Mouse (Mus musculus): ENCODE results near the gene Fgf7.
A peak's percentile ranks its signal among the peaks of the same experiment; 100 is the strongest.

Fgf7 gene

DNA sequence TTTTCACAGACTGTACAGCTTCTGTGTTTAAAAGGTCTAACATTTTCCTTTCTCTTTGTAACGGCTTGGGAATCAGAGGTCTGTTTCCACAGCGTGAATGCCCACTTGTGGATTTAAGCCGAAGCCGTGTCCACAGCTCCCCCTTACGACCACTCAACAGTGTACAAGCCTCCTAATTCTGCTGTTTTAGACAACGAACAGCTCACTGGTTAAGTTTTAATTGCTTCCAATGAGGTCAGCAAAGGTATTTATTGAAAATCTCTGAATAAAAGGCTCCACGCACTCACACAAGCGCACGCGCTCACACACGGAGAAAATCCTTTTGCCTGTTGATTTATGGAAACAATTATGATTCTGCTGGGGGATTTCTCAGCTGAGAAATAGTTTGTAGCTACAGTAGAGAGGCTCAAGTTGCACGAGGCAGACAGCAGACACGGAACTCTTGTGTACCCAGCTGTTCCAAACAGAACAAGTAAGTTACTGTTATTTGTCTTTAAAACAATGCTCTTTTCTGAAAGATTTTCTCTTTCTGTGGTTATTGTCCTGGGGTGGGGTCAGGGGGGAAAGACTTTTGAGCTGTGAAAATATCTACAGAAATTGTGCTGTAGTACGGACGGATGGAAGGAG, at the start of gene Fgf7:
TSS of gene Fgf7 (plus strand) at position 280 of the 627 bp plus-strand sequence.
- DNase-seq: peak; percentile 70

DNA sequence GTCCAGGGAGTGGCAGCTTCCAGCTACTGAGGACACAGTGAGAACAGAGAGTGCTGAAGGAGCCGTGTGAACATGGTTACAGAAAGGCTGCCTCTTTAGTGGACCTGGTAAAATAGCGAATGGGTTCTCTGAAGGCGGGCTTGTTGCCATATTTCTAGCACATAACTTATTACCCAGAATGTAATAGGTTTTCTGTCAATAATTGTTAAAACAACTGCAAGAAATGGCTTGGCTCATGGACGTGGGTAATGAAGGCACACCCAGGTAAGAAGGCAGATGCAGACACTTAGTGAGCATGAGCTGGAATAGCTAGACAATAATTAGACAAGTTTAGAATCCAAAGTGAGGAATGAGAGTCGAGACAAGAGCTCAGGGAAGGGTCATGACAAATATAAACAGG, 32.2 kb upstream of the Fgf7 start:
- no peak for DNase-seq

DNA sequence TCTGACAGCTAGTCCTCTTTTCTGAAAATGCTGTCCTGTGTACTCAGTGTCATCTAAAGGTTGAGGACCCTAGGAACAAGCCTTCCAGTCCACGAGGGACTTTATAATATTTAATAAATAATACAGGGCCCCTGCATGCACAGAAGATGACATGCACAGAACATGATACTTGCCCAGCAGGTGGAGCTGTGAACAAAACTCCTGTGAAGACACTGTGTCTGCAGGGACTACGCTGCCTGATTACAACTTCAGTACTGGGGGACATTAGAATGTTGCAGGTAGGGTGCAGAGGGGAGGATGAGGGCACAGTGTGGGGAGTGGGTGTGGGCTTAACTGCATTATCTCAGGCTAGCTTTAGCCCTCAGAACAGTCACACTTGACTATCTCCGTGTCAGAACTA, 28.4 kb upstream of the Fgf7 start:
- DNase-seq: peak; percentile 78

DNA sequence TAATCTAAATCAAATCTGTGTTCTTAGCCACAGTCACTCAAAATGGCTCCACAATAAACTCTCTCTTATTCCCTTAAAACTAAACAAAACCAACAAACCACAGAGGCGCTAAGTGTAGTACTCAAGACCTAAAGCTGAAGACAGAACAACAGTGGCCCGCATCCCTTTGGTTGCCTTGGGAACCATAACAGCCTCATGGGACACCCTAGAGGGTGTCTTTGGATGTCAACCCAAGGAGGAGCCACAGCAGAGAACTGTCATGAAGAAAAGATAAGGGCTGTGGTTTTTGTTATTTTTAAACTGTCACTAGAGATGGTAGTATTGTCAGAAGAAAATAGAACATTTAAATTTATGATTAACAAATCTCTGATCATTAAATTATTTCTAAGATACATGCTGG, 27.7 kb upstream of the Fgf7 start:
- DNase-seq: no peak

DNA sequence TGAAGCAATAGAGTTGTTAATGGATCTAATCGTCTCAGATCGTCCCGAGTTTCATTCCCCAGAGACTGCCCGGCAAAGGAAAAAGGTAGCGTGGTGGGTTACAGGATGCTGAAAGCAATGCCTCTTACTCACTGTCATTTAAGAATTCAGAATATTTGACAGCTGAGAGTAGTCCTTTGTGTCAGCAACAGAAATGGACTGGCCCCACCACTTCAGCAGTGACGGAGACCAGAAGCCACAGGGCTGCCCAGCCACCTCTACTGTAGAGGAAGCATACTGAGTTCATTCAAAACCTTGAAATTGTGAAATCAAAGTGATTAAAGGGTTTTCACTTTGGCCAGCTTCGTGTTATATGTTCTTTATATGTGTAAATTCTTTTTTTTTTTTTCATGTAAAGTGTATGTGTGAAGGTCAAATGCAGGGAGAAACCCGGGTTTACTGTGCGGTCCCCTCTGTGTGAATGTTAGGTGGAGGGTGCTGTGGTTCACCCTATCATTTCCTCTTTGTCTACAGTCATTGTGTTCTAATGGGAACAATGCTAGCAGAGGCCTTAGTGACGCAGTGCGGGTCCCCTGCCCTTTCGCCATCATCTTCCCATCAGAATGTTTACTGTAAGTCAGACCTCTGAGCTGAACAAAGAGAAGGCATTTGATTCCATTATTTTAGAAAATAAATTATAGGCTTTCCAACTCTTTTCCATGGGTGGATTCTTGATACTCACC, 19.3 kb upstream of the Fgf7 start:
- DNase-seq: no peak

DNA sequence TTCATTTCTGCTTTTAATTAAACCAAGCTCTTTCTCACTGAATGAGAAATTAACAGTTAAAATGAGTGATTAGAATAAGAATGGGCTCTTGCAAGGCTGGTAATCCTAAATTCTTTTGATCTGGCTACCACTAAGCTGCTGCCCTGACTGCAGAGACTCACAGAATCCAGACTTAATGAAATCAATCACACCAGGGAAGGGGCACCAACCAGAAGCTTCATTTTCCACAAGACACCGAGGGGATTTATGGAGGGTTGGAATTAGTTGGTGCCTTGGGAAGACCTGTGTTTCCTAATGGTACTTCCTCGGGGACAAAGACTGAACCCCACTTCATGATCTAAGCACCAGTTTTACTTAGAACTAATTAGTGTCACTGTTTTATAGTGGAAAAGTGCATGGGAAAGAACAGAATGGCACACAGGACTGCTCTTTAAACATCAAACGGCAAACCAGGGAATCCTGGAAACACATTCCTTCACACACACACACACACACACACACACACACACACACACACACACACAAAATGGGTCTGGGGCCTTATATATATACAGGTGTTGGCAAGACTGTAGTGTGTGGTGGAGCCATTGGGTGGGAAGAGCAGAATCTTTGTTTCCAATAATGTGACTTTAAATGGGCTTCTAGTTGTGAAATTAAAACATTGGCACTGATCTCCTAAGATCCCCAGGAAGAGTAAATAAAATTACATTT, 18.5 kb upstream of the Fgf7 start:
- no peak for DNase-seq

DNA sequence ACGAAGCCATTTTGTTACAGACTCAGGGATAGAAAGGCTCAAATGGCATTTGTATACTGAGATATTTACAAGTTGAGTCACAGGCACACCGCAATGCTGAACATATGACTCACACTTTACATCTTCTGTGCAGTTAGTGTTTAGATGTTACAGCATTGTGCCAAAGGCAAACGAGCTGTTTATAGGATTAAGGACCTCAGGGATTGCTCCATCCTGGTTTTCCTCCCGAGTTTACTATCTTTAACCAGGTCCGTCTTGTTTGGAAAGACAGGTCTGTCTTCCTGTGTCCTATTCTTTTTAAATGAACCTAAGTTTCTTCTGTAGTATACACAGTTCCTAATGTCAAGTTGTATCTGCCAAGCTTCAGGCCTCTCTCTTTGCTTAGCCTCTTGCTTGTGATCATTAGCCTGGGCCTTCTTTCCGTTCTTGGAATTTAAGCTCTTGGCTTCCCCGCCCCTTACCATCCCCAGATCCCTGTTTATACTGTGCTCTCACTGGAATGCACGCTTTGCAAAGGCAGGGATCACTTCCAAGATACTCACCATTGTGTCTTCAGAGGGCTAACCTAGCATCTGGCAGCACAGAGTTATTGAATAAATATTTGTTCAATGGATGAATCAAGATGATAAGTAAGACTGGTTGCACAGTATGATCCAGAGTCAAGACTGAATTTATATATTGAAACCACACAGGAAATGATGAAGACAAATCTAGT, 3.1 kb upstream of the Fgf7 start:
- DNase-seq: peak; percentile 70

DNA sequence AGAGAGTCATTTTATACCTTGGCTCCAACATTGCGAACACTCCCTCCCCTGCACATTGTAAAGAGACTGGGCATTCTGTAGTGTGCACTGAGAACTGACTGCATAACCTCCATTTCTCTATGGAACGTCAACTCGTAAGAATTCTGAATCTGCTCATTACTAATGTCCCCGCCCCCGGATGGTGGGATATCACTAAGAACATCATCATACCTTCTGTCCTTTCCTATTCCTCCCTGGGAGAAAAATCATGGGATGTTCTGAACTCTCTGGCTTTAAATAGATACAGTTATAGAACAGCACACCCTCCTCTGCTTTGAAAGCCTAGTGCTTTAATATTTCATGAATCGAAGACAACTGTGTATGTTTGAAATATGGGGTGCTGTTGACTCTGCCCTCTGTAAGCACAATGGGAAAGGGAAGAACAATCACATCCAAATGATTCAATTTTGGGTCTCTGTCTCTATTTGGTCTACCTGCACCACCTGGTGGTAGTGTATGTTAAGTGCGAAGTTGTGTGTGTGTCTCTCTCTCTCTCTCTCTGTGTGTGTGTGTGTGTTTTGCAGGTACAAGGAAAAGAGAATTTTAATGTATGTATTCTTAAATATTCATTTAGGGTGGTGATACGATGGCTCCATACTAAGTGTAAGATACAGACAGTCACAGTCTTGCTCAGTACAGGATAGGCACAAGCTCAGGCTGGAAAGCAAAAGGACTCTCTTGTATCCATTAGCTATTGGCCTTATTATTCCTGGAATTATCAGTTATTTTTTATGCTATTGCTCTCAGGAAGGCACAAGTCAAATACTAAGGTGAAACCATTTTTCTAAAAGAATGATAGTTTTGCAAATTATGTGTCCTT, 1.1 kb upstream of the Fgf7 start:
- peak; percentile 56 for DNase-seq

DNA sequence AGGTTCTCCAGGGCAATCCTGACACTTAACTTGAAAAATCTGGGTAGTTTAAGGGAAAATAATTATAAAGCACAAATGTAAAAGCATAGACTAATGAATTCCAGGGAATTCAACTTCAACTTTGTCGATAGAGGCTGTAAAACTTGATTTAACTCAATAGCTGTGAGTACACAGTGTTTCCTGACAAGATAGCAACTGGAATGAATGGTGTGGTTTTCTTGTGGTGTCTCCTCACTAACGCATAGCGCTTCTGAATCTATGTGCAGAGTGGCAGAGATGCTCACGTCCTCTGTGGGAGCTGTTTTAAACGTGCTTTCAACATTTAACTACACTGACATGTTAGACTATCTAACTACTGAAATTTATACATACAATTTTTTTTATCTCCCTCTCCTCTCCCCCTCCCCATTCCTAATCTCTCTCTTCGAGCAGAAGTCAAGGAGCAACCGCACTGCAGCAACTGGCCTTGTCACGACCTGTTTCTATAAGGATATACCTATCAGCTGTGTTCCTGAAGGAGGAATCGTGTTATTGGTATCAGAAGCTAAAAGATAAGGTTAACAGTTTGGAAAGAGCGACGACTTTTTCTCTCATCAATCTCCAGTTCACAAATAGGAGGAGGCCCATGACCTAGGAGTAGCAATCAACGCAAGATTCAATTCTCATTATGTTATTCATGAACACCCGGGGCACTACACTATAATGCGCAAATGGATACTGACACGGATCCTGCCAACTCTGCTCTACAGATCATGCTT, 734 bp downstream of the Fgf7 start:
- DNase-seq: no peak

DNA sequence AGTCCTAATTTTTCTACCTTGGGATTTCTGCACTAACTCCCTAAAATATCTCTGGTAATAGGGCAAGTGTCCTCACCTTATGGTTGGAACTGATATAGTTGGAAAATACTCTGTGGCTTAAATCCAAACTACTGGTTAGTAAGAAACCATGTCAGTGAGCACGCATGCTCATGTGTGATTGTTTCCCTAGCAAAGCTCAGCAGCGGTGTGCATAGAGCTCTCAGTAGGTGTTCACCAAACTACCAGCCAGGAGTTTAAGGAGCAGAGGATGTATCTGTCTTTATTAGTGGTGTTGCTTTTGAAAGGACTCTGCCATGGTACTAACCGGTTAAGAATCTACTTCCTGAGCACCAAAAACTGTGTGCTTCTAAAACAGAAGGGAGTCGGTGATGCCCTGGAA, 1.7 kb downstream of the Fgf7 start:
- DNase-seq: no peak

DNA sequence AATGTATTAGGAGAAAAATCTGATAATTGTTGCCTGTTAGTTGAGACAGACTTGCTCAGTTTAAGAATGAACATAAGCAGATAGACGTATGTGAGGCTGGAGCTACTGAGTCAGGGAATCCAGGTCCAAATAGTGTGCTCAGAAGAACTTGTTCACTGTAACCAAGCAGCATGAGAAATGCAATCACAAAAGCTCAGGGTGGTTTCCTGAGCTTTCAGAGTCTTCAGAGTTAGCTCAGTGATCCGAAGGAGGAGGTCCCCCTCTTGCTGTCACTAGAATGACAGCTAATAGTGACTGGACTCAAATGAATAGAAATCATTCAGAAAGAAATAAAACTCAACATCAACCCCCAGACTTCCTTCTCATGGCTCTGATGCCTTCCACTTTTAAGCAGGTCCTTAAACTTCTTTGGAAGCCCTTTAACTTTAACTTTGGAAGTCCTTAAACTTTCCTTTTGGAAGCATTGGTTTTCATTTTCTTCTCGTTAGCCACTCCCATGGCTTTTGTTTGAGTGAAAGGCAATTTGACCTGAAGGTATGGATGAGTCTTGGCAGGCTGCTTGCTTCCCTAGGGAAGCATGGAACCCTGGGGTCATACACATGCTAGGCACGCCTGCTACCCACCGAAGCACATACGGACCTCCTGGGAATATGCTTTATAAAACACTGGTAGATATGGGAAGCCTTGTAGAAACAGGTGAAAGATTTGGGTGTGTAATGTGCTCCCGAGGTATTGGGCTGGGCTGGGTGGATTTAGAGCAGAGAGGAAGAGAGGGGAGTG, 4.0 kb downstream of the Fgf7 start:
- no peak for DNase-seq

DNA sequence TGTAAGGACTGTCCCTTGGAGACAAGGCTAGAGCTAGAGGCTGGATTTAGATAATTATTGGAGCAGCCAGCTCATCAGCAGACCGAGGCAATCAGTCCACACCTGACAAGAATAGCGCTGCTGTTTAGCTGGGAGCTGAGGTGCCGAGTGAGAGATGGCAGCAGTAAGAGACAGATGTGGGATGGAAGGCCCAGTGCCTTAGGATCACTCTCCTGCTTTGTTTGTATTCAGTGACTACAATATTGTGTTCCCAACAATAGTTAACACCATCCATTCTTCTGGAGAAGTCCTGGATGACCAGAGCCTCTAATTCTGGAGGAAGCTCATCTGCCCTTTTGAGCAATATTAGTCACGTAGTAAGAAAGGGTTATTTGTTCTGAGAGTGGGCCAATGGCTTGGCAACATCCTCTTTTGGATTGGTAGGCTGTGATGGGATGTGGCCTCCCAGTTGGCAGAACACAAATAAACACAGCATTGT, 5.0 kb downstream of the Fgf7 start:
- peak; percentile 82 for DNase-seq

DNA sequence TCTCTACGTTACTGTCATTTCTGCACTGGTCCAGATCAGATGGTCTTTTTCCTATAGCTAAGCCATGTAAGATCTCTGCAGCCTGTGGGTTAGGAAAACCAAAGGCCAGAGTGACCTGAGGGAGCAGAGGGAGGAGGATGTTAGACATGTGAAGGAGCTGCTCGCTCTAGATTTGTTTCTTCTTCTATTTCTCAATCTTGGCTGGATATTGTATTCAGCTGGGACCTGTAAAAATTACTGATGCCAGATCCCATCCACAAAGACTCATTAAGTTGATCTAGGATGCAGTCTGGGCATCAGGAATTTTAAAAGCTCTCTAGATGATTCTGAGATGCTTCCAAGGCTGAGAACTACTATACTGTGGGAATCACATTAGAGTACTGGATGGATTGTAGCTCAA, 6.2 kb downstream of the Fgf7 start:
- DNase-seq: no peak

DNA sequence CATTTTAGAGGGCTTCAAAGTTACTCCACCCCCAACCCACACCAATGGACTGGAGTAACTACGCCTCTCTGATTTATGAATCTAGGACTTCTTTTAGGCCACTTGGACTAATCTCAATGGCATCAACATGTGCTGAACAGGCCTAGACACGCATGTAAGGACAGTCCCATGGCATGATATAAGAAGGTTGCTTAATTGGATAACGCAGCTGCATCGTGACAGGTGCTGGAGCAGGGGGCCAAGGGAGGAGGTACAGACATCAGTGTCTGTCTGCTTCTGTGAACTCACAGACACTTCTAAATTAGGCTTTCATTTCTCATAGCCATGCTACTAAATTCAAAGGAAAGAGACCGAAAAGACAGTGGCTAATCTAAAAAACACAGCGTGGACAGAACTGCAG, 6.8 kb downstream of the Fgf7 start:
- DNase-seq: no peak

DNA sequence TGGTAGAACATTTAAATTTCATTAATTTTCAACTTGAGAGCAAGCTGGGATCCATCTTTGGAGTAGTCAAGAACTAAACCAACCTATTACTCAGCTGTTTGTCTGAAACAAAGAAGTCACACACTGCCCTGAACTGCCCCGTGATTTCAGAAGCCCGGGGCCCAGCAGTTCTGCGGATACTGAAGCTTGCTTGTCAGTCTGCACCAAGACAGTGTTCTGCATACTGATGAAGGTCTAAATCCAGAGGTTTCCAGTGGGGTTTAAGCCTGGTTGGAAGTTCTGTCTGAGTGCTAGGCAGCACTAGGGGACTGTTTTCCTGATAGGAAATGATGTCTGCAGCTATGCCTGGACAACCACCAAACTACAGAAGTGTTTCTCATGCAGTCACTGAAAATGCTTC, 8.2 kb downstream of the Fgf7 start:
- DNase-seq: no peak

DNA sequence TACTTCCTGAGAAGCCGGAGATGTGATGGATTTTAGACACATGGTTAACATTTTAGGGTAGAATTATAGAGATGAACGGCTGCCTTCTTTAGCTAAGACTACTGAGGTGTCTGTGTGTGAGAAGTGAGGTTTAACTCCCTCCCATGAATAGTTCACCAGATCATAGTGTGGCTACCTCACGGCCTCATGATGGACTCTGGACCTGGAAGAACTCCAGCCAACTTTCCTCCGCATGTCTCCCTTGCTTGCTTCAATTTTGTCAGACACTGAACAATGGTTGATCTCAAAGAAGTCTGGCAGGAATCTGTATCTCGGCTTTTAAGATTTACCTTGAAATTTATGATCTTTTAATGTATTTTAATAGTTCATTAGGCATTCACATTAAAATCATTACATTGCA, 11.2 kb downstream of the Fgf7 start:
- DNase-seq: no peak

DNA sequence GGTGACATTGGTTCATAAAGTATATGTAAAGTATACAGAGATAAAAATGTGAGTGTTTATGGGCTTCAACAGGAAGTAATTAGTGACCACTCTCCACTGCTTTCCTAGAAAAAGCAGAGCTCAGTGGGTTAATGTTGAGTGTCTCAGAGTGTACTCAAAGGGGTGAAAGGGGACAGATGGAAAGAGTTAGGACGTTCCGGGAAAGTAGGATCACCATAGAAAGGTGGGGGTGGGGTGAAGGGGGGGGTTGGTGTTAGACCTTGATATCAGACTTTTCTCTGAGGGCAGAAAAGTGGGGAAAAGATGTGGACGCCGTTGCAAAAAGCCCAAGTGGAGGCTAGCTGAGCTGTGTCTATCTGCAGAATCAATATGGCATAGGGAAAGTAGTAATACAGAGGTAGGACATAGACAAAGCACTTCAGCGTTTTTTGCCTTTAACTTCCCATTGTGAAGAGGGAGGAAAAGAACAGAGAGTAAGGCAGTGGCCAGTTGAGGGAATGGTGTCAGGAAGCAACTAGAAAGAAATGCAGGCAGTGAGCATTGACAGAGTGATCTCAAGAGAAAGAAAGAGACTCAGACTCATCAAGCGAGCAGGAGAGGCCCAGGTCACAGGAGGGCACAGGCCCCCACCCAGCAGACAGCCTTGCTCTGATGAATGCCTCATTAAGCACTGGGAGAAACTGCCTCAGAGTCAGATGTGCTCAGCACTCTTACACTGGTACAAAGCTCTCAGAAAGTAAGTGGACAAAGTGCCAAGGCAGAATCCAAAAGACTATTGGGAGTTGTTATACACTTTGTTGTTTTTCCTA, 18.5 kb downstream of the Fgf7 start:
- DNase-seq: no peak

DNA sequence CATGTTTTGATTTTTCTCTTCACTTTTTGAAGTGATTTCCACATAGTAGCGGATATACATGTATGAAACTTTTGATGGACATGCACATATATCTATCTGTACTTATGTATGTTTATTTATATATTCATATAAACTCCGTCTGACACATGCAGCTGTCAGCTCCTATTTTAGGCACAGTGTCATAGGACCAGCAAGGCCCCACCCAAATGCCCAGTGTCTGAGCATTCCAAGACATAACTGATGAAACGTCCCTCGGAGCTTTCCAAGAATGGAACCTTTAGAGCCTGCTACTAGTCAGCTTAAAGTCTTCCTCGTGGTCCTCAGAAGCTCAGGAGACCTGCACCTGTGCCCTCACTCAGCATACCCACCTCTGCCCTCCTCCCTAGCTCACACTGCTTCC, 19.2 kb downstream of the Fgf7 start:
- no peak for DNase-seq

DNA sequence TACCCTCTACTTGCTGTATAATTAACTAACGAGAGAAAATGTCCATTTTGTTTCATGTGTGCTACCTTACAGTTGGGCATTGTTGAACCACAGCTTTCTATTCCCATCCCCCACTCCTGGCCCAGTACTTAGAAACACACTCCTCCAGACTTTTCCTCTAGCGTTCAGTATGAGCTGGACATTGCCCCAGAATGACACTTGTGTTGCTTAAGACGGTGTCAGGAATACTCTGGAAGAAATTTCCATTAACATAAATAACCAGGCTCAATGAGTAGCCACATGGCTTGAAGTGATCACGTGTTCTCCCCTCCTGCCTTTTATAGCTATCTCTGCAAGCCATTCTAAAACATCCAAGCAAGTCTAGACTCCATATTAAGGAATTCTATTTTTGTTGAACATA, 26.1 kb downstream of the Fgf7 start:
- DNase-seq: peak; percentile 61
